Mouse (Mus musculus) liver, embryonic 15.5 days (tissue): ENCODE results near the gene Alpi. TPM values are rescaled to one million over a fixed set of nuclear protein-coding genes. Genes with fewer than 3 reads are reported as not detected.

Source experiments
- ATAC-seq: fragments of 200-750 bp; cut with Nextera tagmentation; 2 replicates; pipeline ENCODE4 v1.8.0; 2017; ENCODE audit warnings: moderate number of reproducible peaks, mild to moderate bottlenecking, moderate library complexity; ENCODE audit not compliant: insufficient read depth
- H3K27ac ChIP-seq: fragments of 300-500 bp; sonication (generic); replicated peaks from 2 replicates; pipeline ENCODE4 v1.5.1; 2015; ENCODE audit warnings: mild to moderate bottlenecking, inconsistent platforms
- H3K27me3 ChIP-seq: fragments of 300-500 bp; sonication (generic); 2 replicates; pipeline ENCODE4 v1.6.1; 2015; ENCODE audit warnings: mild to moderate bottlenecking, inconsistent platforms
- H3K36me3 ChIP-seq: fragments of 300-500 bp; sonication (generic); replicated peaks from 2 replicates; pipeline ENCODE4 v1.6.1; 2015; ENCODE audit warnings: moderate library complexity, mild to moderate bottlenecking, inconsistent platforms
- H3K4me1 ChIP-seq: fragments of 300-500 bp; sonication (generic); replicated peaks from 2 replicates; pipeline ENCODE4 v1.6.1; 2015; ENCODE audit warnings: inconsistent platforms
- H3K4me2 ChIP-seq: fragments of 300-500 bp; sonication (generic); 2 replicates; pipeline ENCODE4 v1.6.1; 2015; ENCODE audit warnings: moderate library complexity, mild to moderate bottlenecking, inconsistent platforms
- H3K4me3 ChIP-seq: fragments of 300-500 bp; sonication (generic); replicated peaks from 2 replicates; pipeline ENCODE4 v1.5.1; 2015; ENCODE audit warnings: mild to moderate bottlenecking, inconsistent platforms
- H3K9ac ChIP-seq: fragments of 300-500 bp; sonication (generic); 2 replicates; pipeline ENCODE4 v1.6.1; 2015; ENCODE audit warnings: moderate library complexity, mild to moderate bottlenecking, inconsistent platforms
- H3K9me3 ChIP-seq: fragments of 300-500 bp; sonication (generic); replicated peaks from 2 replicates; pipeline ENCODE4 v1.6.1; 2016; ENCODE audit warnings: inconsistent platforms
- WGBS: fragments of 180-500 bp; shearing (Covaris S2); methylation state at CpG from one replicate; pipeline ENCODE4 v1.1.7; 2015; ENCODE audit warnings: mixed read lengths; ENCODE audit not compliant: insufficient replicate concordance; 5-methylcytosine and 5-hydroxymethylcytosine counted together
- polyA plus RNA-seq: library from polyadenylated mRNA; unstranded; fragments of >200 nt; fragmentation: Nextera tagmentation; extraction: Ambion mirVana; gene quantifications from 2 replicates; pipeline ENCODE4 v1.2.1, GENCODE M21; 2015

The Alpi gene
- polyA plus RNA-seq, 1 experiment from 2014 or later = 0.09 TPM

DNA sequence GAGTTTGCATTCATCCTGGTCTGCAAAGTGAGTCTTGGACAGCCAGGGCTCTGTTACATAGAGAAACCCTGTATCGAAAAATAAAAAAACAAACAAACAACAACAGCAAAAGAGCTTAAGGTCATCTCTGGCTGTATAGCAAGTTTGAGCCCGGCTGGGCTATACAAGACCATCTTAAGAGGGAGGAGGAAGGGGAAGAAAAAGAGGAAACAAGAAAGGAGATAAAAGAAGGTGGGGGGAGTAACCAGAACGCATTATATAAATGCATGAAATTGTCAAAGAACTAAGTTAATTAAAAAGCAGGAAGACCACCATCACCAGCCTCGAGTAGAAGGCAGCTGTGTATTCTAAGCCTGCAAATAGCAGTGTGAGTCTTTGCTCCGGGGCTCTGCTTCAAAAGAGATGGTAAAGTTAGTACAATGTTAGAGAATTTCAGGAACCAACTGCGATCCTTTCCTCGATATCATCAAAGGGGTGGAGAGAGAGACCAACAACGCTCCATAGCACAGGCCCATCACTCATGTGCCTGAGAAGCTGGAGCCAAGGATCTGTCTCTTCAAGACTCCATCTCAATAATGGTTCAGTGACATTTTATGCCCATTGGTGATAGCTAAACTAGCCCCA lies 42.3 kb downstream of the Alpi start:
- no peak for ATAC-seq
- H3K4me3 ChIP-seq = no peak overlapping the region
- no peaks in the 10 kb centered on the region for H3K4me1 ChIP-seq
- H3K9ac ChIP-seq = no peak overlapping the region
- no peak overlapping the region for H3K27ac ChIP-seq
- no peaks in the 10 kb centered on the region for H3K27me3 ChIP-seq
- H3K36me3 ChIP-seq = no peaks in the 10 kb centered on the region
- 37% methylated on average over 8 of the region's 8 CpGs for WGBS
- no peaks in the 10 kb centered on the region for H3K9me3 ChIP-seq
- no peak overlapping the region for H3K4me2 ChIP-seq

- Histone ChIP-seq H3K4me3 (no peak overlapping the region), H3K36me3 (no peaks in the 10 kb centered on the region), H3K4me1 (no peaks in the 10 kb centered on the region), H3K27me3 (no peaks in the 10 kb centered on the region), H3K9ac (no peak overlapping the region), H3K9me3 (no peaks in the 10 kb centered on the region), H3K27ac (no peak overlapping the region), H3K4me2 (no peak overlapping the region)
- 59% methylated on average over 4 of the region's 4 CpGs for WGBS
- no peak for ATAC-seq
Measured at GRCm38 (mm10) chr1:87057075-87057474, 44.3 kb downstream of the Alpi start.

GRCm38 (mm10) chr1:87051369-87051768 lies 50.0 kb downstream of the Alpi start:
- H3K9me3 ChIP-seq = no peaks in the 10 kb centered on the region
- no peak overlapping the region for H3K4me3 ChIP-seq
- WGBS = 61% methylated on average over 4 of the region's 4 CpGs
- ATAC-seq = no peak
- H3K27ac ChIP-seq = no peak overlapping the region
- H3K27me3 ChIP-seq = no peaks in the 10 kb centered on the region
- H3K4me1 ChIP-seq = no peaks in the 10 kb centered on the region
- H3K4me2 ChIP-seq = no peak overlapping the region
- no peaks in the 10 kb centered on the region for H3K36me3 ChIP-seq
- no peak overlapping the region for H3K9ac ChIP-seq

DNA sequence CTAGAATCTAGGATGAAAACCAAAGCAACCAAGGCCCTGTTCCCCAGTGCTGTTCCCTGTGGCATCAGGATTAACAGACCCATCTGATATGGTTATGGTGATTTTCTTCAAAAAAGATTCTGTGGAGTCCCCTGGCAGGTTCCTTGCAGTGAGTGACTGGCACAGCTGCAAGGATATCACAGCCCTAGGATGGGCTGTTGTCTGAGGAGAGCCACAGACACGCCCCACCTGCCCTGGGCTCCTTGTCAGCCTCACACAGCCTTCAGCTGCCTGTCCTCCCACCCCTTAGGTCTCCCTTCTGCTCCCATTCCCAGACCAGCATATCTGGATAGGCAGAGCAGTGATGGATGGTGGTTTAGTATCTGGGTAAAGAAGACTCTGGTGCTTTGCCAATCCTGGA lies 50.7 kb downstream of the Alpi start:
- Histone ChIP-seq H3K4me3 (no peak overlapping the region), H3K9me3 (no peaks in the 10 kb centered on the region), H3K36me3 (no peaks in the 10 kb centered on the region), H3K27me3 (no peaks in the 10 kb centered on the region), H3K9ac (no peak overlapping the region), H3K27ac (no peak overlapping the region), H3K4me2 (no peak overlapping the region), H3K4me1 (no peaks in the 10 kb centered on the region)
- 63% methylated on average over 1 of the region's 1 CpGs for WGBS
- ATAC-seq = no peak

- Histone ChIP-seq H3K4me3 (no peak overlapping the region), H3K9ac (no peak overlapping the region), H3K36me3 (no peaks in the 10 kb centered on the region), H3K4me2 (no peak overlapping the region), H3K27me3 (no peaks in the 10 kb centered on the region), H3K9me3 (no peaks in the 10 kb centered on the region), H3K27ac (no peak overlapping the region), H3K4me1 (no peaks in the 10 kb centered on the region)
- no peak for ATAC-seq
- 60% methylated on average over 3 of the region's 3 CpGs for WGBS
Measured at GRCm38 (mm10) chr1:87050072-87050471, 51.3 kb downstream of the Alpi start.

Other genes with a start within 250 kb of the Alpi start
- gene Alppl2, start 11.7 kb downstream of the Alpi start, polyA plus RNA-seq = not detected in 2 replicates
- not detected in 2 replicates for gene Akp3, start 23.4 kb upstream of the Alpi start, polyA plus RNA-seq
- 0.08 TPM in 1 of 2 replicates, not detected in the other for gene Ecel1, start 54.9 kb upstream of the Alpi start, polyA plus RNA-seq
- not detected in 2 replicates for gene Prss56, start 81.7 kb upstream of the Alpi start, polyA plus RNA-seq
- 0.36 and 0.45 TPM in 2 replicates for gene Chrnd, start 89.0 kb upstream of the Alpi start, polyA plus RNA-seq
- 0.89 and 1.1 TPM in 2 replicates for gene Chrng, start 103.1 kb upstream of the Alpi start, polyA plus RNA-seq
- gene Eif4e2, start 112.3 kb upstream of the Alpi start, polyA plus RNA-seq = 69.4 and 73.3 TPM in 2 replicates
- gene Efhd1, start 162.8 kb upstream of the Alpi start, polyA plus RNA-seq = 0.05 TPM in 1 of 2 replicates, not detected in the other
- 17.9 and 18.0 TPM in 2 replicates for gene Gigyf2, start 225.4 kb upstream of the Alpi start, polyA plus RNA-seq